Mouse (Mus musculus) cerebellum, postnatal 36 days (tissue): ENCODE measurements at regions not wholly inside any gene's neighbourhood (a gene's known extent, or its start where the extent isn't known, plus 50 kb on each side); places are given as distances from the start of the nearest gene placed in this dataset.

Experiments
- DNase-seq, 2 experiments: peaks; one replicate each; pipeline ENCODE4 v3.0.0; 2021 to 2022; ENCODE audit warnings: mixed read lengths in 2 of 2

DNA sequence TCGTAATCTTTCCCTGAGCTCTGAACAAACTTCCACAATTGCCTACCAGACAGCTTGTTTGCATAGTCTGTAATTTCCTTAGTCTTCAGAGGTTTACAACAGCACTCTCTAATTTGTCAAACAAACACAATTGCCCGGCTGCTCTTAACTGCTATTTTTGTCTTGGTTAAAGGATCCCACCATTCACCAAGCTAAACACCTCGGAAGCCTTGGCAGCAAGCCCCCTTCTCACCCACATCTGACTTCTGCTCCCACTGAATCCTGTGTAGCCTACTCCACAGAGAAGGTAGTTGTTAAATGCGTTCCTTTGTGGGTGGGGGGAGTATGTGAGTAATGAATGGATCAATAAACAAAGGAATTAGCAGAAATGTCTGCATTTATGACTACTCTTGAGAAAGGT is 59.8 kb upstream of the Rspo3 start:
- no peak for DNase-seq

DNA sequence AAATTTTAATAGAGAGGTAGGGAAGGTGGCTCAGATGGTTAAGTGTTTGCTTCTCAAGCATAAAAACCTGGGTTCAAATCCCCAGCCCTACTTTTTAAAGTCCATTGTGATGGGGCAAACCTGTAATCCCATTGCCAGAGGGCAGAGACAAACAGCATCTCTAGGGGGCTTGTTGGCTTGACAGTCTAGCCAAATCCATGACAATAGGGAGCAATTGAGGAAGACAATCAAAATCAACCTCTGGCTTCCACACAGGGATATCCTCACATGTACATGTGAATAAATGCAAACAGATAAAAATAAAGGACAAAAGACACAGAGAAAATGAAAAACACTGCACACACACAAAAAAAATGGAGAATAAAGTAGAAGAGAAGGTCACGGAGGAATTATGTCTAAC is 59.3 kb upstream of the Rspo3 start:
- no peak for DNase-seq

DNA sequence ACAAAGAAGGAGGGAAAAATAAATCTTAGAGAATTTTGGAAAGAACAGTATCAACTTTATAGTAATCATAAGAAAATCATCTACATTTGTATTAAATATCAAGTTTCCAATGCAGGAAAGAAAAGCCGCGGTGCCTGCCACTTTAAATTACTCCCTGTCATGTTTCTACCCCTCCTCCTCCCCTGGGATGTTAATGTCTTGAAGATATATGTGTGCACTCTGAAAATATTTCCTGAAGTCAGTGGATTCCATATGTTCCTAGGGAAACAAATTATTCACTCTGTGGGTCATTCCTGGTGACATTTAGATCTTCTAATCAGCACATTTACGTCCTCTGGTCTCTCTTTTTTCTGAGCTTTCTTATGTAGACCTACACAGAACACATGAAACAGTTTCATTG is 57.2 kb upstream of the Rspo3 start:
- DNase-seq = no peak

DNA sequence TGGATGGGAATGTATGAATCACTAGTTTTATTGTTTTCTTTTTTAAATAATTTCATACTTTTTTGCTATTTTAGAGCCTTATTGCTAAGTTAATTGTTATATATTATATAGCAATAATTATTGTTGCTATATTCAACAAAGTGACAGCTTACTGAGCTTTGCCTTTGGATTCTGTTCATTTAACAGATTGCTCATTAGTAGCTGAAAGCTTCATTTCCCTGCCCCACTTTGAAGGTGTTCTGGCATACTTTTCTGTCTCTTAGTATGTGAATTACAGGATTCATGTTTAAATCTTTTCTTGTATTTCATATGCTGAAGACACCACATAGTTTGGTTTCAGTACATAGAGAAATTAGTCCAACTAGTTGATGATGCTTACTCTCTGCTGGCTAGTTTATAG is 54.5 kb upstream of the Rspo3 start:
- DNase-seq = no peak

DNA sequence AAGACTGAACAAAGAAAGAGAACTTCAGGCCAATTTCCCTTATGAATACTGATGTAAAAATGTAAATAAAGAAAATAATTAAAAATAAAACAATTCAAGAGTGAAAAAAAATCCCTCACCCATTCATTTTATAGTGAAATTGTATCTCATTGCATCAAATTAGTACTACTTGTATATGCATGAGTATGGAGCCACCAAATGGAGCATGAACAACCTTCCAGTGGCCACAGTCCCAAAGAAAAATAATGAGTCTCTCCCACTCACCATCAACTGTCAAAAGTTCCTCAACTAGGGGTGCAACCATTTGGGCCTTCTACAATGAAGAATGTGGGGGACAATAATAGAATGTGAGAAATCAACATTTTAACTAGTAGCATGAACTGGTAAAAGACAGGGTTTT is 54.1 kb upstream of the Rspo3 start:
- DNase-seq = no peak
